Mouse (Mus musculus) inflammation-experienced regulatory T-cells, adult 6 months (primary cell): ENCODE results near the gene Nub1. TPM values are rescaled to one million over a fixed set of nuclear protein-coding genes. Genes with fewer than 3 reads are reported as not detected.

Experiments used
- ATAC-seq: one replicate; pipeline ENCODE4 v1.8.0; 2017
- polyA plus RNA-seq, 3 experiments: library from polyadenylated mRNA; unstranded; fragments of 100-300 nt; shearing (Covaris generic); gene quantifications; one replicate each; pipeline ENCODE4 v1.2.1; 2017

The Nub1 gene
- polyA plus RNA-seq, 3 experiments from 2014 or later, result 63.3 to 79.7 (median 76.0) TPM

GRCm38 (mm10) chr5:24704615-24705014 lies 19.3 kb downstream of the Nub1 start:
- ATAC-seq, result no peak

DNA sequence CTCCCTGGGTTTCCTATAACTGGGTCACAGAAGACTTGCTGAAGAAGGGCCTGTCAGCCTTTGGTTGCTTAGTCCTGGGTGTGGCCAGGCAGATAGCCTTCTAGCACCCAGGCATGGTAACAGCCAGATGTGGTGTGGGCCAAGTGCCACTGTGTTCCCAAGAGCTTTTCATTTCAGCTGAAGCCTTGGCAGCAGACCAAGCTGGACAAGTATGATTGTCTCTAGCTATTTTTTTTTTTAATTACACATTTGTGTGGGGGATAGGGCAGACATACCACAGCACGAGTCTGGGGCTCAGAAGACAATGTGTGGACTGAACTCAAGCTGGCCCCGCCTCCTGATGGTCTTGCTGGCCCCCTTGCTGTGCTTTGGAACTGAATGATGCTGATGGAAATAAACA lies 24.6 kb downstream of the Nub1 start:
- no peak for ATAC-seq

DNA sequence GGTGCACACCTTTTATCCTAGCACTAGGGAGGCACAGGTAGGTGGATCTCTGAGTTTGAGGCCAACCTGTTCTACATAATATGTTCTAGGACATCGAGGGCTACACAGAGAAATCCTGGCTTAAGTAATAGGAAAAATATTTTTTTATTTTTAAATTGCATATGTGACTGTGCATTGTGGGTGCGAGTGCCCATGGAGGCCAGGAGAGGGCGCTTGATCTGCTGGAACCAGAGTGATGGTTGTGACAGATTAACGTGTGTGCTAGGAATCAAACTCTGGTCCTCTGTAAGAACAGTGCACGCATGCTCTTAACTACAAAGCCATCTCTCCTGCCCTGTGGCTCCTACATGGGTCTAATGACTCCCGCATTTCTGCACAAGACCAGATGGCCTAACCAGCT lies 26.3 kb downstream of the Nub1 start:
- no peak for ATAC-seq

DNA sequence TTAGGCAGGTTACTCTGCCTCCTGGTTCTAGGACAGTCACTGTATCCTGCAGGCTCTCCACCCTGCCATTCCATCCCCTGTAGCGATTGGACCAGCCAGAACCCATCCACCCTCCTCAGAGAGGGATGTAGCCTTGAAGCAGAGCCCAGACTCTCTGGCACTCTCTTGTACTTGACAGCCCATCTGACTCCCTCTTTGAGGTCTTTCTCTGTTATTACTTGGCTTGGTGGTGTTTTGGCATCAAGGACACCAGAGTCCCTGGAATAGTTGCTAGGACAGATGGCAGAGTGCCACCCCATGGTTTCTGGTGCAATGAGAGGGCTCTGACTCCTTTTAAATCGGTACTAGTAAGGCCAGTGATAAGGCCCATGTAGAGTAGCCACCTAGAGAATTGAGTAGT lies 27.9 kb downstream of the Nub1 start:
- ATAC-seq, result no peak

DNA sequence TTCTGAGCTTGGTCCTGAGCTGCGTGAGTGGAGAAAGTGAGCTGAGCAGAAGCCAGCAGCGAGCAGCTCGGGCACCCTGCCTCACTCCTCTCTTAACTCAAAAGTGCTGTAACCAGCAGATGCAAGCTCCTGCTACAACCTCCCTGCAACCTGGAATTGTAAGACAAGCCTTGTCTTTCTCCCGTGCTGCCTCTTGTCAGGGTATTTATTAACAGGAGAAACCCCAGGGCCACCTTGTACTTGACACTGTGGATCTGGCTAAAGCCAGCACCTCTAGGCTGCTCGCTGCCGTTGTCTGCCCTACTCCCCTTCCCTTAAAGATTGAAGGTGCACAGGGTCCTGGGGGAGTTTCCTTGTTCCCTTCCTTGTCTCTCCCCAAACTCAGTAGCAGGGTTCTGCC lies 28.7 kb downstream of the Nub1 start:
- ATAC-seq, result no peak

- ATAC-seq, result no peak
These were observed 32.7 kb downstream of the Nub1 start for GRCm38 (mm10) chr5:24718076-24718475.

DNA sequence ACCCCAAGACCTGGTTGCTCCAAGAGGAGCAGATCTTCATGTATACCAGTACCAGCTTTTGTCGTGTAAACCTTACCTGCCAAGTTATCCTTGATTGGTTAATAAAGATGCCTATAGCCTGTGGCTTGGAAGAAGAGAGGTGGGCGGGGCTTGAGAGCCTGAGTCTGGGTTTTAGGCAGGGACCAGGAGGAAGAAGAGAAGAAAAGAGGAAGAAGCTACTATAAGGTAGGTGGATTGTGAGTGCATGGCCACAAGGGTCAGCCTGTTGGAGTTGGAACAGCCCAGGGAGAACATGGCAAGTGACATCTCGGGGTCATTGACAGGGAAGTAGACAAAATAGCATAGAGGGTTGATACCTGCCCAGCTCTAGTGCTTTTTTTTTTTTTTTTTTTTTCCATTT lies 34.5 kb downstream of the Nub1 start:
- no peak for ATAC-seq

GRCm38 (mm10) chr5:24723527-24724269 lies 38.4 kb downstream of the Nub1 start:
- no peak for ATAC-seq

DNA sequence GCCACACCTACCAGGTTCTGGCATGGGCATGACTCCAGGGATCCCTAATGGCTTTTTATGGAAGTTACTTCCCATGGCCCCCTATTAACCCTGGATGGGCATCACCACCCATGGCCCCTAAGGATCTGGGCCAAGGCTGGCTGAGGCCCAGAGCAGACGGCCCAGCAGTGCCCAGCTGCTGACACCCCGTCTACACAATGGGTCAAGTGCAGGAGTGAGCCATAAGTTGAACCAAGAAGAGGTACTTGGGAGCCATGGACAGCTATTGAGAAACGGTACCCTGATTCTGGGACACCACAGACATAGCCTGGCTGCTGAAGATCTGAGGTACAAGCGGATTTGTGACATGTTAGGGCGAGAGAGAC lies 38.9 kb downstream of the Nub1 start:
- ATAC-seq, result no peak

DNA sequence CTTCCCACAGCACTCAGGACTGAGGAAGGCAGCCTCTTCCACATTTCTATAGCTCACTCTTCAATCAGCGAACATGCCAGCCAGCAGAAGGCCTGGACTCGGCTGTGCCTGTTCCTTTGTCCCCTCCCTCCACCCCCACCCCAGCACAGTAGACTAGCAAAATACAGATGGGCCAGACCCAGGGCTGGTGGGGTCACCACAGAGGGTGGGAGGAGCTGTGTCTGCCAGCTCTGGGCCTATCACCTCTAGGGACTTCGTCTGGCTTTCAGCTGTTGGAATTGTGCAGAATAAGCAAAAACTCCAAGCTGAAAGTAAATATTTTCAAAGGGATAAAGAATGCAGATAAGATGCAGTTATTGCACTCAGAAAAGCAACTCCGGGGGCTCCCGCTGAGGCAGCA lies 39.5 kb downstream of the Nub1 start:
- no peak for ATAC-seq

GRCm38 (mm10) chr5:24725897-24726296 lies 40.6 kb downstream of the Nub1 start:
- ATAC-seq, result no peak

- no peak for ATAC-seq
These were observed 41.8 kb downstream of the Nub1 start for GRCm38 (mm10) chr5:24726901-24727836.

DNA sequence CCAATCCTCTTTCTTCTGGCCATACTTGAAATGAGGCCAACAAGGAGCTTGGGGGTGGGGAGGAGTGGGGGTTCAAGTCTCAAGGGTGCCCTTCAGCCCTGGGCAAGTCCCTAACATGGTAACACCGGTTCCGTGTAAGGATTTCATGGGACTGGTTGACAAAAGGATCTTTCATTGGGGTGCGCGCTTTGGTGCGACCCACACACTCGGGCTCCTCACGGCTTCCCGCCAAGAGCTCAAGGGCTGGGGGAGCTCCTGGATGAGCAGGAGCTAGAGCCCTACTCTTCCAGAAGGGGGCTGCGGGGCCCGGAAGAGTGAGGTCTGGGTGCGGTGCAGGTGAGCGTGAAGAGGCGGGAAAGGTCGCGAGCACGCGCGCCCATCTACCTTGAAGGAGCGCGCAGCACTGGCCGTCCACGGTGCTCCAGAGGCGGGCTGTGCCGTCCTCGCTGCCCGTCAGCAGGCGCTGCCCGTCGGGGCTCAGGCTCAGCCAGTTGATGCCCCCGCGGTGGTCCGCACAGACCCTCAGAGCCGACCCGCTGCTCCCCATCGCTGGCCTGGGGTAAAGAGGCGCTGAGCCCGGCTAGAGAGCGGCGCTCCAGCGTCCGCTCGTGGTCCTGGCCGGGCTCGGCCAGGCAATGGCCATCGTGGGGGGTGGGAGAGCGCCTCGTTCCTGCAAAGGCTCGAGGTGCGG lies 44.6 kb downstream of the Nub1 start:
- no peak for ATAC-seq

DNA sequence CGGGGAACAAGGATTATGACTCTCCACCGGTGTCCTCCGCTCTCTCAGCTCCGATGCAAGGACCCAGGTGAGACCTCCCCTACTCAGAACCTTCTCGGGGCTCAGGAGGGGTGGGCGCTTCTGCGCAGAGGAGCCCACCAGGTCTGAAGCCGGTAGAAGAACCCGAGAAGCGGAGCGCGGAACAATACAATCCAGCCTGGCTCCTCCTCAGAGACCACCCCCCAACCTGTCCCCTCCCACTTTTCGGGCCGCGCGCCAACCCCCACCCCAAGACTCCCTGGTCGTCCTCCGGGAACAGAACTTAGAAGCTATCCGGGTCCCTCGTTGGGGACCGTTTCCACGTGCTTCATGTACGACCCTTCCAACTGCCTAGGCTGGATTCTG lies 45.1 kb downstream of the Nub1 start, which contains the start of gene Wdr86:
Wdr86 (minus strand) TSS at position 240 of the 384 bp plus-strand sequence.
- ATAC-seq, result no peak

- ATAC-seq, result no peak
These were observed 45.7 kb downstream of the Nub1 start for GRCm38 (mm10) chr5:24730986-24731385.

GRCm38 (mm10) chr5:24733134-24733533 lies 47.8 kb downstream of the Nub1 start:
- ATAC-seq, result no peak

- ATAC-seq, result no peak
These were observed 48.6 kb downstream of the Nub1 start for GRCm38 (mm10) chr5:24733771-24734426.

DNA sequence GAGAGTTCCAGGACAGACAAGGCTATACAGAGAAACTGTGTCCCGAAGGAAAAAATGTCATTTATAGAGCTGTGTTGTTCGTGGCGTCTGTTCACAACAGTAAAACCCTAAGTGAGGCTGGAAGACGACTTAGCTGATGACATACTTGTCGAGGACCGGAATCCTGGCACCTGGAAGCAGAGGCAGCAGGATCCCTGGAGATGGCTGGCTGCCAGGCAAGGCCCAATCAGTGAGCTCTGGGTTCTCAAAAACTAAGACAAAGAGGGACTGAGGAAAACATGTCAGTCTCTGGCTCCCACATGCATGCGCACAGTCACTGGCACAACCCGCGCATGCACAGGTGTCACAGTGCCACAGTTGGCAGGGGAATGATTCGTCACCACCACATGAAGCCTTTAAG lies 52.3 kb downstream of the Nub1 start:
- no peak for ATAC-seq

DNA sequence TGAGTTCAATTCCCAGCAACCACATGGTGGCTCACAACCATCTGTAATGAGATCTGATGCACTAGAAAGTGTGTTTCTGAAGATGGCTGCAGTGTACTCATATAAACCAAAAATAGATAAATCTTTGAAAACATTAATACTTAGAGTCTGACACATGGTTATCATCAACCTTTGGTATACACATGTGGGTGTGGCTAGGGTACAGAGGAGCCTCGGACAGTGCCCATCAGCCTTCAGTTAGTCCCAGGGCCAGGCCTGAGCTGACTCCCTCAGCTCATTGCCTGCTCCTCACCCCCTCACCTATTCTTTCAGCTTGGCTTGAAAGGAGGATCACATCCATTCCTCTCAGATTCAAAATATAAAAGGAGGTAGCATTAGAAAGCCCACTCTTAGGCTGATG lies 53.2 kb downstream of the Nub1 start:
- ATAC-seq, result no peak

- ATAC-seq, result no peak
These were observed 53.9 kb downstream of the Nub1 start for GRCm38 (mm10) chr5:24739141-24739753.

- ATAC-seq, result no peak
These were observed 56.0 kb downstream of the Nub1 start for GRCm38 (mm10) chr5:24741172-24741885.

DNA sequence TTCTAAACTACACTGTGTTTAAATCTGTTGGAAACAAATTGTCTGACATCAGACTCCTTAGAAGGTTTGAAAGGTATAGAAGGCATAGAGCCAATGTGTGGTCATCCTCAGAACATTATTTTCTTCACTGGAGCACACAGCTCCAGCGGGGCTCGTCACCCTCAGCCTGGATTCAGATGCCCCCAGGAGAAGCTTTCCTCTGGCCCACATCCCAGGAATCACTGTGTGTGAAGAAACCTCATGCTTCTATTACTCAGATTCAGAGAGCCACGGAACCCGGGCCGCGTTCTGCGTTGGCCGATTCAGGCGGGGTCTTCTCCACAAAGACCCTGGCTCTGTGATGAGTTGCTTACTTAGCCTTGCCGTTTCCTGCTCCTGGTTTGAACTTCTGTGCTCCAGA lies 58.6 kb downstream of the Nub1 start:
- no peak for ATAC-seq
